Mouse (Mus musculus): ENCODE measurements at regions not wholly inside any gene's neighbourhood (a gene's known extent, or its start where the extent isn't known, plus 50 kb on each side); places are given as distances from the start of the nearest gene placed in this dataset.

GRCm38 (mm10) chr14:24650195-24650901, 163.4 kb downstream of the Rps24 start:
- TF ChIP-seq CTCF (IDR thresholded peaks at IDR 0.05; ENCODE audit: low read depth, low read length) (no peak), POLR2A (IDR thresholded peaks at IDR 0.05; ENCODE audit: extremely low read depth, insufficient read depth, low read length) (no peak)
